Mouse (Mus musculus) thymus, postnatal 36 days (tissue): ENCODE measurements around the gene Fbxw2.
"Not testable (repeated sequence)": the region's sequence is repeated elsewhere in the genome, so short reads cannot be mapped to it uniquely, and the experiment has no call there.

Experiments used
- DNase-seq, 2 experiments: peaks; one replicate each; pipeline ENCODE4 v3.0.0; 2022; ENCODE audit warnings: mixed read lengths in 2 of 2

Gene Fbxw2

GRCm38 (mm10) chr2:34772252-34773235, 53.6 kb downstream of the Fbxw2 start:
- DNase-seq, result peak in 1 of 2 experiments; percentile 75

GRCm38 (mm10) chr2:34771368-34772226, 54.5 kb downstream of the Fbxw2 start, which contains the start of gene Hspa5:
Hspa5 (plus strand) TSS chr2:34771970.
- DNase-seq, result peak; percentile 96 to 99

GRCm38 (mm10) chr2:34770951-34771350, 55.2 kb downstream of the Fbxw2 start:
- DNase-seq, result no peak

- DNase-seq, result no peak
Observed at GRCm38 (mm10) chr2:34770049-34770448, 56.1 kb downstream of the Fbxw2 start.

- DNase-seq, result no peak
Observed at GRCm38 (mm10) chr2:34764801-34765200, 61.3 kb downstream of the Fbxw2 start.

GRCm38 (mm10) chr2:34762872-34763271, 63.2 kb downstream of the Fbxw2 start:
- DNase-seq, result no peak

- no peak for DNase-seq
Observed at GRCm38 (mm10) chr2:34762174-34762573, 63.9 kb downstream of the Fbxw2 start.

GRCm38 (mm10) chr2:34761272-34761671, 64.8 kb downstream of the Fbxw2 start:
- DNase-seq, result not testable (repeated sequence)

- DNase-seq, result no peak
Observed at GRCm38 (mm10) chr2:34757341-34757740, 68.8 kb downstream of the Fbxw2 start.

GRCm38 (mm10) chr2:34754551-34755358, 71.4 kb downstream of the Fbxw2 start, which contains the start of gene Gapvd1:
Gapvd1 (minus strand) TSS chr2:34755232.
- DNase-seq, result peak; percentile 40 to 43
